Mouse (Mus musculus) mature B cell (primary cell): ENCODE data around the gene Abcc9.
"Not testable (repeated sequence)": the region's sequence is repeated elsewhere in the genome, so short reads cannot be mapped to it uniquely, and the experiment has no call there.

Source experiments
- in situ Hi-C: fragments of 300-500 bp; cut with MboI; formaldehyde crosslinking; loops from 2 replicates; pipeline ENCODE4 v1.14.3; 2019

Abcc9 gene

DNA sequence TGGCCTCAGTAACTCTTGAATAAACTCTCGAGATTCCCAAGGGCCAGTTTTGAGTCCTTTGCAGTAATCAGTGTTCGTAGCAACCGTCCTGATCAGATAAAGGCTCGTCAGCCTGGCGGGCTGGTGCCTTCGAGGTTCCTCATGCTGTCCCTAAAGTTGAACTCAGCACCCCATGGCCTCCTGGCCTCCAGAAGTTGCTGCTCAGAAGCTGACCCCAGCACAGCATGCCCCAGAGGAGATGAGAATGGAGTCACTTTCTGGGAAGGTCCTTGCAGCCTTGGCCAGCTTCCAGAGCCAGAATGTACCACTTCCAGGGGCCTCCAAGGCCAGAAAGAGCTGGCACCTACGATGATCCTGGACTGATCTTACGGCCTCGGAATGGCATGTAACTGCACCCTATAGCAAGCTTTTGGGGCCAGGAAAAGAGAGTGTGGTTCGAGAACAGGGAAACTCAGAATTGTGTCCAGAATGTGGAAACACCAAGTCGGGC is 1.4 kb upstream of the Abcc9 start:
- in situ Hi-C loops: no loop called here

DNA sequence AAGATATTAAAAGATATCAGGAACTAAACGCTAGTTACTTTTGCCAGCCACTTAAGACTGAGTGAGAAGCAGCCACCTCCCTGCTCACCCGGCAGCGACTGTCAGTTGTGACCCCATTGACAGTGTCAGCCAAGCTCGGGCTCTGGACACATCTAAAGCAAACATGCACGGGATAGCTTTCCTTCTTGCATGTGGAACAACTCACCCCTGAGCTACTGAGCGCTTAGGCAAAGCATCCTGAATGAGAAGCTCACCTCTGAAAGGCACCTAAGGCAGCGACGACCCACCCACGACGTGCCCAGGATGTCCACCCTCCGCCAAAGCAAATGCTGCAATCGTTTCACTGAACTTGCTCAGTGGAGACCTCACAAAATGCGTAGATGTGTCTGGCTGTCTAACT is 954 bp downstream of the Abcc9 start:
- in situ Hi-C loops: no loop called here

DNA sequence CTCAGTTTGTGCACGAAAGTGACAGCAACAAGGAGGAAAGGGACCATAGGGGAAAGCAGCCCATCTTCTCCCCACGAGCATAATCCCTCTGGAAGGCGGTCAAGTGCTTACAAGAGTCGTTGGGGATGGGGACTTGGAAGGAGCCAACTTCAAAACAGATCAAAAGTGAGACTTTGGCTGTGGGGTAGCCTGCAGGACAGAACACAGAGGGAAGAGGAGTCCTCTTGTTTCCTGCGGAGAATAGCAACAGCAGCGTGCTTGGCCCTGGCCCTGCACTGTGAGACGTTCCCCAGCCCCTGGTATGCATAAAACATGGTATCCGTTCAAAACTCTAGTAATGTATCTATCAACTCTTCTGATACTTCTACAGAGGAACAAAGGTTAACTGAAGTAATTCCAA is 1.4 kb downstream of the Abcc9 start:
- in situ Hi-C loops: no loop called here

DNA sequence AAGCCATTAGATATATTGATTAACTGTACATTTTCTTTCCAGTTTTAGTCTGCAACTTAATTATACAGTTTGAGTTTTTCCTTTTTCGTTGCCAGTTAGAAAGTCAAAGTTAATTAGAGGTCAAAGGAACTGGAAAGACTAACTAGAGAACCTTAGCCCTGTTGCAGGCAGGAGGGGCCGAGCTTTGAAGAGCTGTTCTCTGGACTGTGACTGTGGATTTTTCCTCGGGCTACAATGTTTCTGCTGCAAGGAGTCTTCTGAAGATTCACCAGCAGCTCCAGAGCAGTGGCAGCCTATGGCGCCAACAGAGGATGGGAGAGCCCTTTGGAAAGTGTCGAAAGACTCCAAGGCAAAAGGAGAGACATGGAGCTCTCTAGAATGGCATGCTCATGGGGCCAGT is 10.0 kb downstream of the Abcc9 start:
- in situ Hi-C loops: no loop called here

DNA sequence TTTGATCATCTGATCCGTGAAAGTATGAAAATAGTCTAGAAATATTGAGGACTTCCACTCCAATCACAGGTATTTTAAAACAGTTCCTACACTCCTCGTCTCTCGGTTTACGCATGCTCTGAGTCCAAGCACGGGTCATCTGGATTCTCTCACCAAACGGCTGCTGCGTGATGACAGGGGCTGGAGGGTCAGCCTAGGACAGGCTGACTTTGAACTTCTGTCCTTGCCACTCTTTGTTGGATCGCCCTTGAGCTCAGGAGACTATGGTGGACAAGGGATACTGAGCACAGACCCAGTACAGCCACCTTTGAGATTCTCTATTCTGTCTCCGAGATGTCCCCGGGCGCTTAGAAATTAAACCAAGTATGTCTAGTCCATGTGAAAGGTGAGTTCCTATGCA is 12.4 kb downstream of the Abcc9 start:
- in situ Hi-C loops: no loop called here

DNA sequence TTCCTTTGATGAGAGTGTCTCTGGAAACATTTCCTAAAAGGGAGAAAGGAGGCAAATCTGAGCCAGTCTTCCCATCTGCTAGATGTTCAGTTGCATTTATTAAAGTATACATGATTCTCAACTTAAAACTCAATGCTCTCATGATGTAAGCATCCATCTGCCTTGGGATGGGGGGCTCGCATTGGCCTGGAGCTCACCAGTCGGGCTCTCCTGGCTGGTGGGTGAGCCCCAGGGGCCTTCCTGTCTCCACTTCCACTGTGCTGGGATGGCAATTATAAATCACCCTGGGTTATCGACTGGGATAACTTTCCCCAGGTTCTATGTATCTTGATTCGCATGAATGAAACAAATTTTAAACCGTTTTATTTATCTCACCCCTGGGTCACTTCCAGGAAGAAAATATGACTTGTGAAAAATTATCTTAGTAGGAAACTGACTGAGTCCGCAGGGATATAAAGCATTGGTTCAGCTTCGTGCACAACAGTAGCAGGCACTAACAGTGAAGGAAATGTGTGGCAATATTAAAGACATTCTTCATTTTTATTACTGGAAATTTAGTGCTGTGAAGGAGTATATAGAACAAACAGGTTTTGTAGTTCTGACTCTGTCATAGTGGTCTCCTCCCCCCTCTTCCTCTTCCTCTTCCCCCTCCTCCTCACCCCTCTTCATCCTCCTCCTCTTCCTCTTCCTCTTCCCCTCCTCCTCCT is 19.0 kb downstream of the Abcc9 start:
- in situ Hi-C loops: no loop called here

DNA sequence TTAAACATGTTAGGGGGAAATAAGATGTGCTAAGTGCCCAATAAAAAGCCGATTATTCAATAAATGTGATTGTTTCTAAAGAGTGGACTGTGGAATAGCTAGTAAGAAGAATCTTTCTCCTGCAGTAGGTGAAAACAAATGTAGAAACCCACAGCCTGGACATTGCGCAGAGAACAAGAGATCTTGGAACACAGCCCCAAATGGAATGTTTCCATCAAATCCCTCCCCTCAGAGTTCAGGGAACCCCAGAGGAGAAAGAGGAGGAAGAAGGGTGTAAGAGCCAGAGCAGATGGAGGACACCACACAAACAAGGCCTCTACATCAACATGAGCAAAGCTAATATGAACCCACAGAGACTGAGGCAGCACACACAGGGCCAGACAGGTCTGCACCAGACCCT is 32.1 kb downstream of the Abcc9 start:
- in situ Hi-C loops: no loop called here

DNA sequence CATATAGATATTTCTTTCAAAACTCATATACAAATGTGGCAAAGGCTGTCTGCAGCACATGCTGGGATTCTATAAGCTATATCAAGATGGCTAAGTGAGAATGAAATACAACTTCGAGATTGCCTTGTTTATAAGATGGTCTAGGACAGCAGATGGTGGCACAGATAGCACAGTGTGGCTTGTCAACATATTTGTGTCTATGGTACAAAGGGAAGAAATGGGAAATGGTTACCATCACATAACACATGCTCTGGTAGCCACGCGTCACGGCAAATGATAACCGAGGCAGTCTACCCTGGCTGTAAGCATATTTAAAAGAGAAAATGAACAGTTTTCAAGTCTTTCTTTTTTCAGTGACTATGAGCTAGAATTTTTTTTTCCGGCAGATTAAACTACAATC is 32.8 kb downstream of the Abcc9 start:
- in situ Hi-C loops: no loop called here

DNA sequence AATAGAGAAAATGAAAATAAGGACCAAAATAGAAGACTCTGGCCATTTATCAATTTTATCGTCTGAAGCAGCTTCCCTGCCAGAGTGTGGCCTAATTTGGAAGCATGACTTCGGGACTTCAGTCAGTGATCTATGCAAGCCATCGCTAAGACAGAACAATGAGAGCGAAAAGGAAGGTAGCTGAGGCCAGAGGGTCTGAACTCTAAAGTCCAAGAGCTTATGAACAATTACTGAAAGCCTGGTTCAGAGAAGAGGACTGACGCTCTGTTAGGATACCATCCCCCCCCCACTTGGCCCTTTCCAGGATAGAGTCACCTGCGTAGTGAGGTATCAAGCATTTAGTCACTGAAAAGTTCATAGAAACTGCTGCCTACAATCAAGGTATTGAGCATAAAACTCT is 33.3 kb downstream of the Abcc9 start:
- in situ Hi-C loops: no loop called here

DNA sequence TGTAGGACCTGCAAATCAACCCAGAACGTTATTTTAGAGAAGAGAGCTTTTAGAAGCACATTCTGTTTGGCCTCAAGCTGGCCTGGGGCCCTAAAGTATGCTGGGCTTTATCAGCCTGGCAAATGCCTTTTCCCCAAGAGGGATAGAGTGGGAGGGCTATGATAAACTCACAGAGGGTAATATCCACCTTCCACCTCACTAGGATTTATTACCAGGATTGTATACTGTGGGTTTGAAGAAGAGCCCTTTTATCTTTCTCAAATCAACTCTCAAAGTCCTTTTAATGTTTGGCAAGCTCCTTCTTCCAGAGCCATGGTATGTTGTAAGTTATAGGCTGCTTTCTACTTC is 33.7 kb downstream of the Abcc9 start:
- in situ Hi-C loops: no loop called here

DNA sequence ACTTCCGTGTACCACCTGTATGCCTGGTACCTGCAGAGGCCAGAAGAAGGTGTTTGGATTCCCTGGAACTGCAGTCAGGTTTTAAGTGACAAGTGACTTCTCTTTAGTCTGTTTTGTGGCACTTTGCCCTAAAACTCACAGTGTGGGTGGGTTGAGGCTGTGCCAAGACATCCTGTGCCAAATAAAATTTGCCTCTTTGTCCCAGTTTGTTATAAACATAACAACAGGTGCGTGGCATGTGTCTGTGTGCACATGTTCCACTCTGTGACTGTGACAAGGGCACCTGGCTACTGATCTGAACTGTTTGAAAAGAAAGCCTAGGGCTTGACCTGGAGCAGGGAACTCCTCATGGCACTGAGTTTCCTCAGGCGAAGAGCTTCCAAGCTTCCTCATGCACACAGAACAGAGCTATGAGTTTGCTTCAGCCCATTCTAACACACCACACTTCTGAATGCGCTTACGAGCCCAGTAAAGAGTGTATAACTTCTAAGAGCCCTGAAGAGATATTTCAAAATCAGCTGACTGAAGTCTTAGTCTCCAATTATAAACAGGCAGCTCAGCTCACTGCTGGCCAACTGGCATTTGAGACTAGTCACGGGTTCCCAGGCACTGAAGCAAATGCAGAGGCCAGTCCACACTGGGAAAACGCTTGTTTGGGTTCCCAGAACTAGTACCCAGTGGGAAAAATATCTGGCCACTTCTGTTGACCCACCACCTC is 34.3 kb downstream of the Abcc9 start:
- in situ Hi-C loops: no loop called here

DNA sequence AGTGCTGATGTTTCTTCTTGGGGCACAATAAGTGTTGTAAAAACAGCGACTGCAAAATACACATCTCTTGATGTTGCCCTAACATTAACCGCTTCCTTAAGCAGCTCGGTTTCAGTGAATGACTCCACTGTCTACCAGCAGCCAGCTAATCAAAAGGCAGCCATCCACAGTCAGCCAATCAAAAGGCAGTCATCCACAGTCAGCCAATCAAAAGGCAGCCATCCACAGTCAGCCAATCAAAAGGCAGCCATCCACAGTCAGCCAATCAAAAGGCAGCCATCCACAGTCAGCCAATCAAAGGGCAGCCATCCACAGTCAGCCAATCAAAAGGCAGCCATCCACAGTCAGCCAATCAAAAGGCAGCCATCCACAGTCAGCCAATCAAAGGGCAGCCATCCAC is 40.1 kb downstream of the Abcc9 start:
- in situ Hi-C loops: not testable (repeated sequence)

DNA sequence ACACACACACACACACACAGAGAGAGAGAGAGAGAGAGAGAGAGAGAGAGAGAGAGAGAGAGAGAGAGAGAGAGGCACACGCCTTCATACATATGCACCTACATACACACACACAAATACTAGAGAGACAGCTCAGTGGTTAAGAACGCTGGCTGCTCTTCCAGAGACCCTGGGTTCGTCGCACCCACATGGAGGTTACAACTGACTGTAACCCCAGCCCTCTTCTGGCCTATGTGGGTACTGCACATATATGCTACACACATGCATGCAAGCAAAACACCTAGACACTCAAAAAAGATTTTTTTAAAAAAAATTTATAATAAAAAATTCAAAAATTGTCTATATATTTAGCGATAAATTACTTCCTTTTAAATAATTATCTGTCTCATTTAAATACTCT is 43.1 kb downstream of the Abcc9 start:
- in situ Hi-C loops: no loop called here

DNA sequence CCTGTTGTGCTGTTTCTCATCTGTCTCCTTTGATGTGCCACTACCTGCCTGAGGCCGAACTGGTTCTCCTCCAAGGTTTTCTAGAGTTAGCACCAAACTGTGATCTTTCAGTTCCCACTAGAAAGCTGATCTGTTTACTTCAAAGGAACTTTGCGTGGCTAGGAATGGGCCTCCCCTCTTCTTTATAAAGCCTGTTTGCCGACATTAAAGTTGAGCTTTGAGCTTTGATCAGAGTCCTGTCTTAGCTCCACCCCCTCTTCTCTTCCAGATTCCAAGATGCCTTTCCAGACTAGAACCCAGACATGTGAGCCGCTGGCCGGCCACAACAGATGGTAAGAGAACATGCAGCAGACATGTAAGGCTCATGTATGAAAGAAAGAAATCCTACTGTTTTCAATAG is 47.6 kb downstream of the Abcc9 start:
- in situ Hi-C loops: no loop called here

DNA sequence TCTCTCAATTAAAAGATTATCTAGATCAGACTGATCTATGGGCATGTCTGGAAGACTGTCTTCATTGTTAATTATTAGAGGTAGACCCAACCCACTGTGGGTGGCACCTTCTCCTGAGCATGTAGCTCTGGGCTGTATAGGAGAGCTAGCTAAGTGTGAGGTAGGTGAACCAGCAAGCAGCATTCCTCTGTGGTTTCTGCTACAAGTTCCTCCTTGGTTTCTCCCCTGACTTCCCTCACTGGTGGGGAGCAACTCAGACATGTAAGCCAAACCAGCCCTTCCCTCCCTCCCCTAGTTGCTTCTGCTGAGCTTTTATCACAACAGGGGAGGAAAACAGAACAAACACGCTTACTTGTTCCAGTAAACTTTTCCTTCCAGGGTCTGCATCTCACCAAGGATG is 49.9 kb downstream of the Abcc9 start:
- in situ Hi-C loops: no loop called here

DNA sequence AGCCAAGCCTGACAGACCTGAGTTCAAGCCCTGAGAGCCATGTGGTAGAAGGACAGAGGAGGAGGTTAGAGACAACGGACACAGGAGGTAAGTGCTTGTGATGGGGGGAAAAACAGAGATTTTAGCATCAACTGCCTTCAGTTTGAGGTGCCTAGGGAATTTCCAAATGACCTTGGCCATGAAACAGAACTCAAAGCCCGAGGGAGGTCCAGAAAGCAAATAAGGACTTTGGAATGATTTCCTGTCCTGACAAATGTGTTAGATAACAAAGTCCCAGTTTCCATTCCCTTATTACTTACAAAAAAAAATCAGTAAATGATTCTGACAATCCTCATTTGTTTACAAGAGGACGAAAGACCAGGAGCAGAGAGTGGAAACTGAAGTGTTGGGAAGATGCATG is 52.8 kb downstream of the Abcc9 start:
- in situ Hi-C loops: no loop called here

DNA sequence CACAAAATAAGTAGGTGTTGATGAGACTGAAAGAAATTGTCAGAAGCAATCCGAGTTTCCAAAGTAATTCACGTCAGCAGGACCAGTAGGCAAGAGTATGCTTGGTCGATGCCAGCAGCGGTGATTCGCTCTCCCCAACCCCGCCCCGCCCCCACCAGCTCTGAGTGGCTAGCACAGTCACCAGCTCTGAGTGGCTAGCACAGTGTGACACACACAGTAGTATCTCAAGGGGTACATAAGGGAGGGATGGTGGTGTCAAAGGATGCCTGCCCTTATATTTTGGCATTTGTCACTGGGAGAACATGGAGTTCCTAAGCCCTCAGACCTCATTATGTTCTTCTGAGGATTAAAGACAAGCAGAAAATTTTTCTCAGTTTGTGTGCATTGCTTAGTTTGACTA is 56.6 kb downstream of the Abcc9 start:
- in situ Hi-C loops: no loop called here

DNA sequence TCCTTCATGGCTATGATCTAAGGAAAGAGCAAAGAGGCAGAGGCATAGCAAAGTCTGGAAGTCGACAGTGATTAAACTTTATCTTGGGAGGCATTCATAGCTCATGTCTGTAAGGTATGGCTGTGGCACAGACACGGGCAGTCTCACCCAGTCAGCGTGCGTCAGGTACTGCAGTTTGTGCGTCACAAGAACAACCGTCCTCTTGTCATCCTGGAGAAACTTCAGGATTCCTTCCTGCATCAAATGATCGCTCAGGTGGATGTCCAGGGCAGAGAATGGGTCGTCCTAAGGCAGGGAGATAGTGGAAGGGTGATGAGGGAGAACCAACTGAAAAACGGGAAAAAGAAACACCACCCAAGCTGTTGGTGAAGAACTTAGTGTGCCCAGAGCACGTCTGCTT is 62.8 kb downstream of the Abcc9 start:
- in situ Hi-C loops: no loop called here

DNA sequence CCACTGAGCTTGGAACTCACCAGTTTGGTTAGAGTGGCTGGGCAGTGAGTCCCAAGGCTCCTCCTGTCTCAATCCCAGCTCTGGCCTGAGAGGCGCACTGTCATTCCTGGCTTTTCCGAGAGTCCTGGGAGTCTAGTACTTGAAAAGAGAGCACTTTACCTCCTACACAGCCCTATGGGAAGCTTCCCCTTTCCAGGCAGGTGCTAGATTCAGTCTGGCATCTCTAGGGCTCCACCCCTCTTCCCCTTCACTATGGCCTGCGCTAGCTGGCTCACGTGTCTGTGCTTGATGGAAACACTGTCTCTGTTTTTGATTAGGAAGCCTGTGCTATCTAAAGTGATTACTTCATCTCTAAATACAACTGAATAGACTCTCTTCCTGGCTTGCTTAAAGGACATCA is 66.5 kb downstream of the Abcc9 start:
- in situ Hi-C loops: no loop called here

DNA sequence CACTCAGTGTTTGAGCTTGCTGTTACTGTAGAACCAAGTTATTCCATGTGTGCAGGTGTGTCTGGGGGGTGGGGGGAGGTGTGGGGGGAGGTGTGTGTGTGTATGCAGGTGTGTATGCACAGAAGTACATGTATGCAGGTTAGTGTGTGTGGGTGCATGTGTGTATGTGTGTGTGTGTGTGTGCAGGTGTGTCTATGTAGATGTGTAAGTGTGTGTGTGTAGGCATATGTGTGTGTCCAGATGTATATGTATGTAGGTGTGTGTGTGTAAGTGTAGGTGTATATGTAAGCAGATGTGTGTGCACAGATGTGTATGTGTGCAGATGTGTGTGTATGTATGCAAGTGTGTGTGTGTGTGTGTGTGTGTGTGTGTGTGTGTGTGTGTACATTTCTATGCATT is 66.9 kb downstream of the Abcc9 start:
- in situ Hi-C loops: no loop called here

DNA sequence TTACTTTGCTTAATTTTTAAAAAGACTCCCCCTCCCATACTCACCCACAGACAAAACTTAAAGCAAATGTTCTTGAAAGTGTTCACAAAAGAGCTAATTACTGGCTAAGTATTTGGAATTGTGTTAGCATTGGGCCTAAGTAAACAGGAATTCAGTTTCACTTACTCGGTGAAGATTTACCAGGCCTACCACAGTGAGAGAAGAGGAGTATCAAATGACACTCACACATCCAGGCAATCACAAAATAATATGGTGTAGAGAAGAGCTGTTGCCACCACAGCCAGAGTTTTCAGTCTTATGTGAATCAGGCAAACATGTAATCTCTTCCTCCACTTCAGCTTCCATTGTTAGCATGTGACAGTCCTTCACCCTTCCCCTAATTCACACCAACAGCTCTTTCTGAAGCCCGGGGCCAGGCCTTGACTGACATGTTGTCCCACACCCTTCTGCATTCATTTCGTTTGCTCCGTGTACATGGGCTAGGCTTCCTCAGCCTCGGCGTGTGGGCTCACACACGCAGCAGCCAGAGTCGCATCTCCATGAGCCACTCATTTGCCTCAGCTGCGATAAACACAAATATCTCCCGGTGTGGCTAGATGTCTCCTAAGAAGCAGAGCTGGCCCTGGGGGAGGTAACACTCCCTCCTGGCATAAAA is 67.5 kb downstream of the Abcc9 start:
- in situ Hi-C loops: no loop called here

DNA sequence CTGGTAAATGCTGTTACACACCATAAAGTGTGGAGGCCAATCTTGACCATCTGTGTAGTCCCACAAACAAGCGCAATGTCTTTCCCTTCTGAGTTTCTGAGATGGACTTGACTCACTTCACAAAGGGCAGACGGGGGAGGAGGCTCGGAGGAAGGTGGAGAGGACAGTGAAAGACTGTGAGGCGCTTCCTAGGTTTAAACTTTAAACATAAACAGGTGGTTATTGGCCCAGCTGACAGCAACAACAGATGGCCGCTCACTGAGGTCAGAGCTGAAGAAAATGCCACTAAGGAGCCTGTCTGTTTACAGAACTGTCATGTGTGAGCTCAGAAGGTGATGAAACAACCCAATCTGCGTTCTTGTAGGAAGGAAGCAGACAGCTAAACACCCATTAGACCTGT is 78.8 kb downstream of the Abcc9 start:
- in situ Hi-C loops: no loop called here

DNA sequence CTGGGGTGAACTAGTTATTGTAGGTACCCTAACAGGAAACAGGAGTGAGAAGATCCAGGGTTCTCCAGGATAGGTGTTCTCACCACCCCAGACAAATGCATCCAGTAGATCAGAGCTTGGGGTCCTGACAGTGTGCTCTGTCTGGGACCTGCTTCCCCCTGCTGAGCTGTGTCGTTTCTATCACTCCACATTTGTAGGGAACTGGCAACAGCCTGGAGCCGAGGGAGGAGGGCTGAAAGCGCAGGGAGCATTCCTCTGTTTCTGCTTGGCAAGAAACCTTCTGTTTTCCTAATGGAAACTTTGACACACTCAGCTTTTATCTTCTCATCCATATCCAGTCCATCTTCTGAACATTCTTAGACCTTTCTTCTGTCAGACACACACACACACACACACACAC is 85.5 kb downstream of the Abcc9 start:
- in situ Hi-C loops: no loop called here
